Mouse (Mus musculus) right cerebral cortex, postnatal 4 days (tissue): Measurements from ENCODE around the gene Cd4.
A peak's percentile ranks its signal among the peaks of the same experiment; 100 is the strongest.
"Not testable (repeated sequence)": the region's sequence is repeated elsewhere in the genome, so short reads cannot be mapped to it uniquely, and the experiment has no call there.

Source experiments
- DNase-seq: peaks from one replicate; pipeline ENCODE4 v3.0.0-alpha.2; 2022

Gene Cd4

DNA sequence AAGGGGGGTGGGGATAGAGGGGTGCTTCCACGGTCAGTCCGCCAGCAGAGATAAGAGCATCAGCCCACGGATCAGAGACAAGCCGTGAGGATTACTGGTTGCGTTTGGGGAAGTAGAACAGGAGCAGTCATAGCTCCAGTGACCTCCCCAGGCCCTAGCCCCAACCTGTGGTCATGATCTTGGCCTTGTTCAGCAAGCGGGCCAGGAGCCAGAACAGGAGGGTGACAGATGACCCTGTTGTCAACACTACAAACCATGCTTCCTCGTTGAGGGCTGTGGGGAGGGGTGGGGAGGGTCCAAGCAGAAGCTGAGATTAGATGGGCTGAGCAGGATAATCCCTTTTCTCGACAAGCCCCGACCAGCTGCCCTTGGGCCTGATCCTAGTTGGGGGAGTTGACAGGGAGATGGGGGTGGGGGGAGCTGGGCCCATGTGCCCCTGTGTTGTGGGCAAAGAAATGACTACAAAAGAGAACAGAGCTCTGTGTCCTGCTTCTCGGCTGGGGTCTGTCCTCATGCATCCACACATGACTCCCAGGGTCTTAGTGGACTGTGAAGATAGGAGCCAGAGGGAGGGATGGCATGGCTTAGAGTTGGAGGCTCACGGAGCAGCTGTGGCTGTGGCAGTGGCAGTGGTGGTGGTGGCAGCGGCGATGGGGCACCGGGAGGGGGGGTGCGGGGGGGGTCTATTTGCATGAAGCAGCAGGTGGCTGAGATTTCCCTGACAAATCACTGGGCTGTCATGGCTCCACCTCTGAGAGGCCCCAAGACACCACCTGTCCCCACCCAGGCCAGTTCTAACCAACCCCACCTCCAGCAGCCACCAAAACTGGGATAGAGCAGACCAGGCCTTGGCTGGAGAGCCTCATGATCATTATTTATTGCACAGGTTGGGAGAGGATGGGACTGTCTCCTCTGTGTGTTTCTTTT lies 47.5 kb downstream of the Cd4 start, which contains the start of gene Gnb3:
Gene Gnb3 (minus strand): TSS at position 35 of the 927 bp plus-strand sequence.
- no peak for DNase-seq

DNA sequence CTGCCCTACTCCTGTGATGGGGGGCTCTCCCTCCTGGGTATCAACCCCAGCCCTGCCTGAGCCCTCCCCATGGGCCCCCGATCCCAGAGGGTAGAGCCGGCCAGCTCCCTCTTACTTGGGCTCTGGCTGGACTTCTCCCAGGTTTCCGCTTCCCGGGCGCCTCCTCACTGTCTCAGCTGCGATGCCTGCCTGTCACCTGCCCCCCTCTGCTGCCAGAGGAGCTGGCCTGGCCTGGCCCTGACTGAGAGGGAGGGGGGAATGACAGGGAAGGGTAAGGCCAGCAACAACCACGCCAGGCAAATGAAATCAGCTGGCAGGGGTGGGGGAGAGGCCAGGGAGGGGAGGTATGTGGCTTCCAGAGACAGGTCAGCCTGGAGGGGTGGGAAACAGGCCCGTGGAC lies 48.2 kb downstream of the Cd4 start:
- DNase-seq, result no peak

GRCm38 (mm10) chr6:124836411-124836810 lies 51.6 kb downstream of the Cd4 start:
- no peak for DNase-seq

- DNase-seq, result no peak
These were observed 52.5 kb downstream of the Cd4 start for GRCm38 (mm10) chr6:124835531-124835930.

- DNase-seq, result no peak
These were observed 53.4 kb downstream of the Cd4 start for GRCm38 (mm10) chr6:124834512-124835081.

GRCm38 (mm10) chr6:124831649-124832048 lies 56.4 kb downstream of the Cd4 start:
- DNase-seq, result no peak

GRCm38 (mm10) chr6:124831199-124831598 lies 56.8 kb downstream of the Cd4 start:
- not testable (repeated sequence) for DNase-seq

- peak; percentile 88 for DNase-seq
These were observed 58.0 kb downstream of the Cd4 start for GRCm38 (mm10) chr6:124829799-124830700.

DNA sequence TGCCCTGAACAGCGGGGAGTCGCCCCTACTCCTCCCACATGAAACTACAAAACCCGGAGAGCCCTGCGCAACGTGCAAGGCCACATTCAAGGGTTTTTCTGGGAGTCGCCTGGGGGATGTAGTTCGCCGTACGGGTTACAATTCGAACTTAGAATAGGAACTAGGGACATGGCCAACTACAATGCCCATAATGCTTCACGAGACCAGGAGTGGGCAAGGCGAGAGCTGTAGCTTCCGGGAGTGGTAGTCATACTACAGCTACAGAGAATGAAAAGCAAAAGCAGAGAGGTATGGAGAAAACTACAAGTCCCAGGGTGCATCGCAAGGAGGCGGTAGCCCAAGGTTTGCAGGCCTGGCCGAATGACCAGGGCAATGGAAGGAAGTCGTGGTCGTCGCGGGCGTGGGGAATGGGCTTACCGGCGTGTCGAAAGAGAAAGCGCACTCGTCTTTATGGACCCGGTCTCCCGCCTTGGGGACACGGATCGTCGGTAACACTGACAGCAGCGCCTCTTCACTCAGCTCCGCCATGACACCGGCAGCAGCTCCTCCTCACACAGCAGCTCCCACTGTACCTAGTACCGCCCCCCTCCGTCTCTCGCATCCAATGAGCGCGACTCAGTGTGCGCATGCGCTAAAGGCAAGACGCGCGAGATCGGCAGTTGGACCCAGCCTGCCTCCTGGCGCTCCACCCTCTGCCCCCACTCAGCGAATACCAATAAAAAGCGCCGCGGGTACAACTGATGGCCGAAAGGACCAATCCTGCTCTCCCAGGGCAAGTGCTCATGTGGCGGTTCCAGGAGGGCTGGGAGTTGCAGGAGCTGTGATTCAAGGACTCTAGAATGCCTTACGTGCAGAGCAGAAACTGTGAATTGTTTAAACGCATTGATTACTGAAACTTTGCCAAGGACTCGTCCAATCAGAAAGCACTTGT lies 58.9 kb downstream of the Cd4 start, which contains the start of the genes Usp5 and Cdca3:
Gene Usp5 (minus strand): TSS at position 617 of the 931 bp plus-strand sequence.
Gene Cdca3 (plus strand): TSS at position 680 of the 931 bp plus-strand sequence.
- peak; percentile 94 for DNase-seq

DNA sequence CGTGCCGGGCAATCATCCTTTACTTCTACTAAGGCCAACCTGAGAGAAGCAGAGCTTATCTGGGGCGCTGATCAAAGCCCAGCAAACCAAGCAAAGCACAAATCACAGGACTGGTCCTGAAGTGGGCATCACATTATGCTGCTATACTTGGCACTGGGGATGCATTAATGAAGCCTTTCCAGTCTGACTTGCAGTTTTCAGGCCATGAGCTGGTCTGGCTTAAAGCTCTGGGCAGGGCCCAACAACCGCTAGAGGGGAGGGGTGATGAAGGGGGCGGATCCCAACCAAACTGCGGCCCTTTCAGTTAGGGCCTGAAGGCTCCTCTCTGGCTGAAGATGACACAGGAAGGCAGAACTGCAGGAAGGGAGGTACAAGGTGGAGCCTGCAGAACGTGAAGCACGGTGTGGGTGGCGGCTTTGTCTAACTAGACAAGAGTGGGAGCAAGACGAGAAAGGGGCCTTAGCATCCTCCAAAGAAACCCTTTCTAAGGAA lies 59.9 kb downstream of the Cd4 start:
- DNase-seq, result no peak

- DNase-seq, result no peak
These were observed 66.0 kb downstream of the Cd4 start for GRCm38 (mm10) chr6:124822049-124822448.

- DNase-seq, result no peak
These were observed 67.1 kb downstream of the Cd4 start for GRCm38 (mm10) chr6:124820891-124821290.

- no peak for DNase-seq
These were observed 70.0 kb downstream of the Cd4 start for GRCm38 (mm10) chr6:124817971-124818370.

- no peak for DNase-seq
These were observed 70.5 kb downstream of the Cd4 start for GRCm38 (mm10) chr6:124817563-124817962.

GRCm38 (mm10) chr6:124817125-124817524 lies 70.9 kb downstream of the Cd4 start:
- DNase-seq, result no peak

DNA sequence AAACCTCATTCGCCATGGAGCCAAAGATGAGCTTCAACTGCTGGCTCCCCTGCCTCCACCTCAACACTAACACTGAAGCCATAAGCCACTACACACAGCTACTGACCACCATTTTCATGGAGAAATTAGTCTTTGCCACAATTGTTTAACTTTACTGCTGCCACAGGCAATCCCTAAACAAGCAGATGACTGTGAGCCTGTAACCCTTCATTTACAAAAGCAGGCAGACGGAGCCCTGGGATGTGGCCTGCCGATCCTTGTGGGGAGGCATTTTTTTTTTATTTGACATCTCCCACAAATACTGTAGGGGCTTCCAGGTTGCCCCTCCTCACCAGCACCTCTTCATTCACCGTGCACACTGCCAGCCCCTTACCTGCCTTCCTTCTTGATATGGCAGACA lies 71.4 kb downstream of the Cd4 start:
- DNase-seq, result no peak

DNA sequence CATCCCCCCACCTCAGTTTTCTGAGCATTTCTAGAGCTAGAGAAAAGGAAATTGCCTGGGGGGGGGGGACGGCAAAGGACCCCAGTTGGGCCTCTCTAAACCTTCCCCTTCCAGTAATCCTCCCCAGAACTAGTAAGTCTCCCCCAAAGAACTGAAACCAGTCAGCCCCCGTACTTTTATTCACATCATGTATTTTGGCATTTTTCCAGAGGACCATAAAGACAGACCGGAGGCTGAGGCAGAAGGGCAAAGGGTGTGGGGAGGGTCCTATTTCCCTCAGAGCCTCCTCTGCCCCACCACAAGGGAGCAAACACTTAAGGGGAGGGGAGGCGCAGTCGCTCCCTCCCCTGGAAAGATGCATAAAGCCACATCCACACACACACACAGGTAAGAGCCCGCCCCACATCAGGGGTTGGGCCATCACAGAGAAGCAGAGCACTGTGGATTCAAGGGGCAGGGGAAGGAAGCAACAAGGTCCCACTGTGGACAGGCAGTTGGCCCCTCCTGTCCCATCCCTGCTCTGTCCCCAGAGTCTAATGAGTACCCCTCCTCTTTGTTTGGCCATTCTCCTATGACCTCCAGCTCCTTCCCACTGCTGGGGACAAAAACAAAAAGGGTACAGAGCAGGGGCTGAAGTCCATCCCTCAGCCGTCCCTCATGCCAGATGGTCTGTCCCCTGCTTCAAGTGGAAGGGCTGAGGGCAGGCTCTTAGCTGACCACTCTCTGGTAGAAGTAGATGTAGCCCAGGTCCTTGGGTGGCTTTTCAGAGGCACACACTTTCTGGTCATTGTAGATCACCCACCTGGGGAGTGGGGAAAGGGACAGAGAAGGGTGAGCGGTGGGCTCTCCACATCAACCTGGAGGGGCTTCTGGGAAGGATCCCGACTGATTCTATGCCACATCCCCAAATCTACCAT lies 72.9 kb downstream of the Cd4 start:
- no peak for DNase-seq
